Mouse (Mus musculus) brain, embryonic 14.5 days (tissue): ENCODE data around the gene Irak3.

Source experiments
- CTCF ChIP-seq: fragments of 200-500 bp; IDR thresholded peaks from 2 replicates; pipeline ENCODE4 v1.5.1; 2012; ENCODE audit warnings: inconsistent platforms, mild to moderate bottlenecking, moderate library complexity, borderline replicate concordance; ENCODE audit not compliant: insufficient read depth, insufficient read length; ENCODE audit errors: extremely low read depth
- POLR2A ChIP-seq: fragments of 200-500 bp; IDR thresholded peaks from 2 replicates; pipeline ENCODE4 v1.6.1; 2012; ENCODE audit warnings: mild to moderate bottlenecking, inconsistent platforms, borderline replicate concordance; ENCODE audit not compliant: poor library complexity, insufficient read depth, insufficient read length, severe bottlenecking; ENCODE audit errors: extremely low read depth

GRCm38 (mm10) chr10:120140193-120140592 lies 61.7 kb downstream of the Irak3 start:
- TF ChIP-seq CTCF (no peak), POLR2A (no peak)
